Mouse (Mus musculus) naive thymus-derived CD4-positive, alpha-beta T cell, adult 2 months (primary cell): ENCODE data around the gene Cnot3.
"Not testable (repeated sequence)": the region's sequence is repeated elsewhere in the genome, so short reads cannot be mapped to it uniquely, and the experiment has no call there.

Source experiments
- DNase-seq: peaks from one replicate; pipeline ENCODE4 v3.0.0-alpha.2; 2011; ENCODE audit warnings: low read depth

The Cnot3 gene

GRCm38 (mm10) chr7:3698471-3698870, 53.4 kb downstream of the Cnot3 start:
- DNase-seq = no peak

DNA sequence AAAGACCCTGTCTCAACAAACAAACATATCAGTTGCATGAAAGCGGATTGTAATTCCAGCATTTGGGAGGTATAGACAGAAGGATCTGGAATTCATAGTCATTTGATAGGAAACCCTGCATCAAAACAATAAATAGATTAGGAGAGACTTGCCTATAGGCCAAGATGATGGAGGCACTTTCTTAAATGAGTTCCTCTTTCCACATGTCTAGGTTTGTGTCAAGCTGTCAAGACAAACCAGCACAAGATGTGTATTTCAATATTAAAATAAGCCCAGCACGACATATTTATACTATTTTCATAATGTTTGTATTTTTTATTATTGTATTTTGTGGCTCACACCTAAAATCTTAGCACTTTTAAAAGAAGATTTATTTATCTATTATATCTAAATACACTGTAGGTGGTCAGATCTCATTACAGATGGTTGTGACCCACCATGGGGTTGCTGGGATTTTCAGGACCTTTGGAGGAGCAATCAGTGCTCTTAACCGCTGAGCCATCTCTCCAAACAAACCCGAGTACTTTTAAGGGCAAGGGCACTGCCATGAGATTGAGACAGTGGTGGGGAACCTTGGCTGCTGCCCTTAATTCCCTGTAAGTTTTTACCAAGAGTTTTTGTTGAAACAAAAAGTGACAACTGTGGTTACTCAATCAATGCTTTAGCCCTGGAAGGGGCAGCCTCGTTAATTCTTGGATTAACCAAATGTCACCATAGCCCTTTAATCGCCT, 58.2 kb downstream of the Cnot3 start:
- DNase-seq = no peak

- peak; percentile 99 for DNase-seq
Observed at GRCm38 (mm10) chr7:3703879-3704441, 58.9 kb downstream of the Cnot3 start, which contains the start of gene Rps9. TSS of gene Rps9 (plus strand) at chr7:3703993.

GRCm38 (mm10) chr7:3704475-3704874, 59.4 kb downstream of the Cnot3 start:
- DNase-seq = no peak

- DNase-seq = not testable (repeated sequence)
Observed at GRCm38 (mm10) chr7:3705461-3705860, 60.4 kb downstream of the Cnot3 start.

- DNase-seq = no peak
Observed at GRCm38 (mm10) chr7:3705911-3706310, 60.8 kb downstream of the Cnot3 start.

GRCm38 (mm10) chr7:3706343-3706934, 61.4 kb downstream of the Cnot3 start:
- DNase-seq = peak; percentile 36

GRCm38 (mm10) chr7:3707027-3707426, 62.0 kb downstream of the Cnot3 start:
- DNase-seq = peak; percentile 51

GRCm38 (mm10) chr7:3707568-3708413, 62.7 kb downstream of the Cnot3 start:
- DNase-seq = peak; percentile 34

- not testable (repeated sequence) for DNase-seq
Observed at GRCm38 (mm10) chr7:3708447-3708980, 63.4 kb downstream of the Cnot3 start.

- no peak for DNase-seq
Observed at GRCm38 (mm10) chr7:3709000-3709399, 63.9 kb downstream of the Cnot3 start.
